Mouse (Mus musculus) kidney, adult 2 months (tissue): ENCODE results near the gene Selenon.

Source experiments
- CTCF ChIP-seq: fragments of 200-500 bp; conservative IDR thresholded peaks from 2 replicates; pipeline ENCODE4 v1.5.1; 2011; ENCODE audit warnings: low read depth, mild to moderate bottlenecking, control low read depth, low read length, moderate library complexity, mixed read lengths; ENCODE audit not compliant: insufficient read depth, insufficient read length
- POLR2A ChIP-seq: fragments of 200-500 bp; IDR thresholded peaks from one replicate; pipeline ENCODE4 v1.6.1; 2011; ENCODE audit warnings: low read depth, low read length, control low read depth

- TF ChIP-seq CTCF (no peak), POLR2A (no peak)
These were observed at the start of gene Selenon for GRCm38 (mm10) chr4:134551494-134552316.
